Comparison of ENCODE assay signal across 13 mouse cellular contexts in genomic region chr11:75450304-75450908, GRCm38 (mm10). TPM values are rescaled to one million over a fixed set of nuclear protein-coding genes. Genes with fewer than 3 reads are reported as not detected.
DNase-seq lines count a peak whose midpoint lies in the region; ATAC-seq and TF ChIP-seq lines count a peak whose summit lies in the region.
"Had no signal": no experiment of that assay in that cellular context is flagged by ENCODE, and none has a peak within 500 bp of the region (broad histone marks: within the 10 kb centered on the region; RNA-seq: fewer than 3 reads in every experiment).

No protein-coding gene starts in this region.

- TF ChIP-seq CTCF in layer of hippocampus, adult 2 months (conservative IDR thresholded peaks at IDR 0.05): no peak

- 87% methylated on average over 8 of the region's 8 CpGs for WGBS in embryonic facial prominence, embryonic 13.5 days
- 84% methylated on average over 8 of the region's 8 CpGs for WGBS in embryonic facial prominence, embryonic 10.5 days
- 33% methylated on average over 8 of the region's 8 CpGs for WGBS in liver, embryonic 16.5 days (ENCODE audit: insufficient replicate concordance)

- no peaks in the 10 kb centered on the region for H3K9me3 ChIP-seq in embryonic facial prominence, embryonic 13.5 days
- H3K9me3 ChIP-seq in embryonic facial prominence, embryonic 10.5 days: no peaks in the 10 kb centered on the region
- no peaks in the 10 kb centered on the region for H3K9me3 ChIP-seq in liver, embryonic 16.5 days (replicated peaks; ENCODE audit: control insufficient read depth, low read length)

- no peak for DNase-seq in embryonic facial prominence, embryonic 10.5 days (ENCODE audit: low spot score)
- no peak for DNase-seq in layer of hippocampus, adult 2 months (ENCODE audit: low spot score in 2 of 2)
- DNase-seq in layer of hippocampus, adult 11-12 months (ENCODE audit: low spot score): no peak
- DNase-seq in c-Kit-positive CD71-positive TER-119-negative erythroid progenitor cells, embryonic 14.5 days (ENCODE audit: low read depth): peak; percentile 73
- no peak for DNase-seq in thymus, adult 18-20 months
- DNase-seq in left cerebral cortex, adult 8-10 months (ENCODE audit: low spot score in 2 of 2): no peak
- DNase-seq: forebrain, postnatal 0 days; midbrain, embryonic 14.5 days had no signal

- H3K4me1 ChIP-seq in embryonic facial prominence, embryonic 13.5 days: peaks cover 22% of the 10 kb centered on the region
- H3K4me1 ChIP-seq in embryonic facial prominence, embryonic 10.5 days: peaks cover 33% of the 10 kb centered on the region
- peaks cover 77% of the 10 kb centered on the region for H3K4me1 ChIP-seq in liver, embryonic 16.5 days (ENCODE audit: control insufficient read depth, low read depth, low read length)

- H3K4me3 ChIP-seq in embryonic facial prominence, embryonic 13.5 days: no peak overlapping the region
- no peak overlapping the region for H3K4me3 ChIP-seq in embryonic facial prominence, embryonic 10.5 days
- peak overlapping the region; percentile 26; the same call in 1 of the 2 replicates for H3K4me3 ChIP-seq in layer of hippocampus, adult 2 months
- H3K4me3 ChIP-seq in liver, embryonic 16.5 days (ENCODE audit: low read depth, low read length): peak overlapping the region; percentile 59

- peak overlapping the region; percentile 52; the same call in 1 of the 2 replicates for H3K9ac ChIP-seq in embryonic facial prominence, embryonic 13.5 days
- peak overlapping the region; percentile 70 for H3K9ac ChIP-seq in liver, embryonic 16.5 days (ENCODE audit: low read depth, low read length)
- H3K9ac ChIP-seq: forebrain, postnatal 0 days had no signal

- ATAC-seq in embryonic facial prominence, embryonic 13.5 days (ENCODE audit: insufficient number of reproducible peaks, insufficient read depth, low FRiP score, low TSS enrichment, low read depth): no peak
- peak; percentile 71 for ATAC-seq in liver, embryonic 16.5 days (ENCODE audit: low read depth)
- ATAC-seq: forebrain, postnatal 0 days had no signal

- no peak overlapping the region for H3K27ac ChIP-seq in embryonic facial prominence, embryonic 13.5 days
- H3K27ac ChIP-seq in embryonic facial prominence, embryonic 10.5 days (replicated peaks): no peak overlapping the region
- no peak overlapping the region for H3K27ac ChIP-seq in layer of hippocampus, adult 2 months
- peak overlapping the region; percentile 93 for H3K27ac ChIP-seq in liver, embryonic 16.5 days (ENCODE audit: low read length)

- no peak overlapping the region for H3K4me2 ChIP-seq in embryonic facial prominence, embryonic 13.5 days
- H3K4me2 ChIP-seq in liver, embryonic 16.5 days (ENCODE audit: low read depth, low read length): peak overlapping the region; percentile 80

- peaks cover 58% of the 10 kb centered on the region for H3K36me3 ChIP-seq in embryonic facial prominence, embryonic 13.5 days
- peaks cover 46% of the 10 kb centered on the region for H3K36me3 ChIP-seq in embryonic facial prominence, embryonic 10.5 days (replicated peaks)
- peaks cover 35% of the 10 kb centered on the region for H3K36me3 ChIP-seq in liver, embryonic 16.5 days (ENCODE audit: control insufficient read depth, insufficient read depth)

- no peaks in the 10 kb centered on the region for H3K27me3 ChIP-seq in embryonic facial prominence, embryonic 13.5 days
- H3K27me3 ChIP-seq in embryonic facial prominence, embryonic 10.5 days (replicated peaks; ENCODE audit: low read depth, poor library complexity, severe bottlenecking): peaks cover 15% of the 10 kb centered on the region
- H3K27me3 ChIP-seq in liver, embryonic 16.5 days (ENCODE audit: control insufficient read depth, insufficient read depth, low read depth, low read length): no peaks in the 10 kb centered on the region

RNA-seq across cellular contexts. Expression of gene Wdr81, which starts 4.1 kb away (rescaled TPM):
- 5.3 and 7.1 TPM in 2 replicates for polyA plus RNA-seq in embryonic facial prominence, embryonic 13.5 days (2015; fragmentation: Nextera tagmentation; extraction: Ambion mirVana)
- 6.0 and 6.8 TPM in 2 replicates for polyA plus RNA-seq in embryonic facial prominence, embryonic 10.5 days (2016; fragmentation: Nextera tagmentation; extraction: Ambion mirVana)
- 10 to 100 TPM; 23.4 to 23.7 TPM for total RNA-seq in layer of hippocampus, adult 2 months (2021)
- polyA plus RNA-seq in liver, embryonic 16.5 days (2015; fragmentation: Nextera tagmentation; extraction: Ambion mirVana): 22.6 and 24.9 TPM in 2 replicates
- 10 to 100 TPM; 20.2 to 22.5 (median 22.0) TPM for total RNA-seq in left cerebral cortex, adult 8-10 months (2022)

RNA-seq across cellular contexts. Expression of gene Serpinf2, which starts 11.0 kb away (rescaled TPM):
- polyA plus RNA-seq in embryonic facial prominence, embryonic 13.5 days (2015; fragmentation: Nextera tagmentation; extraction: Ambion mirVana): 0.13 and 6.7 TPM in 2 replicates
- polyA plus RNA-seq in embryonic facial prominence, embryonic 10.5 days (2016; fragmentation: Nextera tagmentation; extraction: Ambion mirVana): not detected in 2 replicates
- total RNA-seq in layer of hippocampus, adult 2 months (2021): under 1 TPM; 0.38 to 0.52 TPM
- polyA plus RNA-seq in liver, embryonic 16.5 days (2015; fragmentation: Nextera tagmentation; extraction: Ambion mirVana): 753 and 817 TPM in 2 replicates
- total RNA-seq in left cerebral cortex, adult 8-10 months (2022): under 1 TPM in 3 of 4 experiments, not detected in 1; 0.27 to 0.84 (median 0.43) TPM
- total RNA-seq: adrenal gland, adult 18-20 months; left cerebral cortex, postnatal 10 days had no signal
- polyA plus RNA-seq: forebrain, postnatal 0 days; heart, embryonic 14.5 days; midbrain, embryonic 14.5 days had no signal

RNA-seq across cellular contexts. Expression of gene Tlcd2, which starts 11.1 kb away (rescaled TPM):
- 37.9 and 38.9 TPM in 2 replicates for polyA plus RNA-seq in embryonic facial prominence, embryonic 13.5 days (2015; fragmentation: Nextera tagmentation; extraction: Ambion mirVana)
- polyA plus RNA-seq in embryonic facial prominence, embryonic 10.5 days (2016; fragmentation: Nextera tagmentation; extraction: Ambion mirVana): 11.1 and 12.7 TPM in 2 replicates
- total RNA-seq in layer of hippocampus, adult 2 months (2021): under 1 TPM in 1 of 2 experiments, not detected in 1; 0.56 TPM
- polyA plus RNA-seq in liver, embryonic 16.5 days (2015; fragmentation: Nextera tagmentation; extraction: Ambion mirVana): 19.6 and 20.4 TPM in 2 replicates
- under 1 TPM; 0.62 to 0.99 (median 0.82) TPM for total RNA-seq in left cerebral cortex, adult 8-10 months (2022)

RNA-seq across cellular contexts. Expression of gene Serpinf1, which starts 27.9 kb away (rescaled TPM):
- polyA plus RNA-seq in embryonic facial prominence, embryonic 13.5 days (2015; fragmentation: Nextera tagmentation; extraction: Ambion mirVana): 259 and 277 TPM in 2 replicates
- polyA plus RNA-seq in embryonic facial prominence, embryonic 10.5 days (2016; fragmentation: Nextera tagmentation; extraction: Ambion mirVana): 211 and 216 TPM in 2 replicates
- 10 to 100 TPM; 14.0 to 15.6 TPM for total RNA-seq in layer of hippocampus, adult 2 months (2021)
- 363 and 402 TPM in 2 replicates for polyA plus RNA-seq in liver, embryonic 16.5 days (2015; fragmentation: Nextera tagmentation; extraction: Ambion mirVana)
- total RNA-seq in left cerebral cortex, adult 8-10 months (2022): 10 to 100 TPM in 2 of 4 experiments, 1 to 10 TPM in 2; 8.5 to 17.8 (median 11.3) TPM

RNA-seq across cellular contexts. Expression of gene Prpf8, which starts 36.2 kb away (rescaled TPM):
- polyA plus RNA-seq in embryonic facial prominence, embryonic 13.5 days (2015; fragmentation: Nextera tagmentation; extraction: Ambion mirVana): 62.5 and 63.1 TPM in 2 replicates
- 74.0 and 76.5 TPM in 2 replicates for polyA plus RNA-seq in embryonic facial prominence, embryonic 10.5 days (2016; fragmentation: Nextera tagmentation; extraction: Ambion mirVana)
- 100 to 1,000 TPM; 131 to 139 TPM for total RNA-seq in layer of hippocampus, adult 2 months (2021)
- polyA plus RNA-seq in liver, embryonic 16.5 days (2015; fragmentation: Nextera tagmentation; extraction: Ambion mirVana): 24.1 and 25.3 TPM in 2 replicates
- total RNA-seq in left cerebral cortex, adult 8-10 months (2022): 100 to 1,000 TPM; 138 to 159 (median 149) TPM

Comparison
In these comparisons a context has a peak if more than half of its experiments do, and no peak if none do; other contexts are left out.
1. H3K4me3 ChIP-seq: peak in layer of hippocampus, adult 2 months (single experiment) and liver, embryonic 16.5 days (single experiment); none in embryonic facial prominence, embryonic 13.5 days (single experiment) and embryonic facial prominence, embryonic 10.5 days (single experiment).
2. RNA of gene Serpinf2, which starts 11.0 kb away (polyA plus RNA-seq): 753 to 817 TPM in liver, embryonic 16.5 days; 0.13 to 6.7 TPM in embryonic facial prominence, embryonic 13.5 days and not detected in embryonic facial prominence, embryonic 10.5 days; every median in the first group is over 10 times any median in the second.